Mouse (Mus musculus) MEL (cell line): ENCODE results near the gene Sctr. TPM values are rescaled to one million over a fixed set of nuclear protein-coding genes. Genes with fewer than 3 reads are reported as not detected.

Experiments used
- DNase-seq: peaks from one replicate; pipeline ENCODE4 v3.0.0; 2011; ENCODE audit warnings: low read depth, low spot score
- H3K27ac ChIP-seq: 2 replicates; pipeline ENCODE4 v1.5.1; 2012; ENCODE audit warnings: low read depth, mild to moderate bottlenecking, control low read depth, low read length, moderate library complexity; ENCODE audit not compliant: control insufficient read depth
- H3K27me3 ChIP-seq, 2 experiments: fragments of 150-350 bp in 1 of 2; sonication (generic) in 1 of 2; 2 replicates each; pipeline ENCODE4 v1.6.1; 2012; ENCODE audit warnings: low read length in 2 of 2, mild to moderate bottlenecking in 2 of 2, improper control_type of control experiment in 1 of 2, moderate library complexity in 1 of 2; ENCODE audit not compliant: insufficient read depth in 2 of 2, control insufficient read depth in 1 of 2
- H3K36me3 ChIP-seq, 2 experiments: 2 replicates each; pipeline ENCODE4 v1.6.1; 2012 to 2014; ENCODE audit warnings: low read length in 2 of 2, improper control_type of control experiment in 1 of 2, inconsistent platforms in 1 of 2, mild to moderate bottlenecking in 1 of 2; ENCODE audit not compliant: insufficient read depth in 2 of 2, control insufficient read depth in 1 of 2
- H3K4me1 ChIP-seq, 2 experiments: fragments of 150-350 bp in 1 of 2; sonication (generic) in 1 of 2; 2 replicates each; pipeline ENCODE4 v1.6.1; 2012; ENCODE audit warnings: low read length in 2 of 2, improper control_type of control experiment in 1 of 2, mild to moderate bottlenecking in 1 of 2; ENCODE audit not compliant: insufficient read depth in 2 of 2, control insufficient read depth in 1 of 2
- H3K4me3 ChIP-seq, 2 experiments: fragments of 150-350 bp in 1 of 2; sonication (generic) in 1 of 2; 2 replicates each; pipeline ENCODE4 v1.5.1; 2012; ENCODE audit warnings: low read depth in 2 of 2, low read length in 2 of 2, mild to moderate bottlenecking in 2 of 2, moderate library complexity in 2 of 2, control low read depth in 1 of 2, improper control_type of control experiment in 1 of 2; ENCODE audit not compliant: control insufficient read depth in 1 of 2, insufficient read depth in 1 of 2
- H3K79me2 ChIP-seq: 2 replicates; pipeline ENCODE4 v1.6.1; 2012; ENCODE audit warnings: mild to moderate bottlenecking, low read length, moderate library complexity; ENCODE audit not compliant: control insufficient read depth, poor library complexity, insufficient read depth
- H3K9ac ChIP-seq: 2 replicates; pipeline ENCODE4 v1.6.1; 2012; ENCODE audit warnings: low read depth, mild to moderate bottlenecking, control low read depth, low read length, moderate library complexity; ENCODE audit not compliant: control insufficient read depth, poor library complexity, severe bottlenecking
- H3K9me3 ChIP-seq: fragments of 150-350 bp; sonication (generic); replicated peaks from 2 replicates; pipeline ENCODE4 v1.6.1; 2012; ENCODE audit warnings: mild to moderate bottlenecking, low read length, improper control_type of control experiment, moderate library complexity; ENCODE audit not compliant: insufficient read depth
- CHD1 ChIP-seq: IDR thresholded peaks from 2 replicates; pipeline ENCODE4 v1.6.1; 2012; ENCODE audit warnings: low read depth, mild to moderate bottlenecking, inconsistent platforms, low read length, improper control_type of control experiment
- CHD2 ChIP-seq: IDR thresholded peaks from 2 replicates; pipeline ENCODE4 v1.6.1; 2011; ENCODE audit warnings: low read length, improper control_type of control experiment
- E2F4 ChIP-seq: IDR thresholded peaks from 2 replicates; pipeline ENCODE4 v1.6.1; 2011; ENCODE audit warnings: low read depth, low read length, improper control_type of control experiment, borderline replicate concordance
- ELF1 ChIP-seq: IDR thresholded peaks from 2 replicates; pipeline ENCODE4 v1.6.1; 2014; ENCODE audit warnings: low read depth, mild to moderate bottlenecking, inconsistent platforms, low read length, improper control_type of control experiment, moderate library complexity
- ETS1 ChIP-seq: IDR thresholded peaks from 2 replicates; pipeline ENCODE4 v1.6.1; 2012; ENCODE audit warnings: low read depth, mild to moderate bottlenecking, inconsistent platforms, low read length, improper control_type of control experiment, moderate library complexity
- GABPA ChIP-seq: IDR thresholded peaks from 2 replicates; pipeline ENCODE4 v1.6.1; 2012; ENCODE audit warnings: low read depth, mild to moderate bottlenecking, inconsistent platforms, low read length, improper control_type of control experiment, moderate library complexity
- GATA1 ChIP-seq: IDR thresholded peaks from 2 replicates; pipeline ENCODE4 v1.6.1; 2011; ENCODE audit warnings: low read depth, low read length, improper control_type of control experiment
- JUND ChIP-seq: IDR thresholded peaks from 2 replicates; pipeline ENCODE4 v1.6.1; 2011; ENCODE audit warnings: low read depth, mild to moderate bottlenecking, improper control_type of control experiment, low read length
- MAFK ChIP-seq: IDR thresholded peaks from 2 replicates; pipeline ENCODE4 v1.6.1; 2011; ENCODE audit warnings: low read depth, mild to moderate bottlenecking, low read length, improper control_type of control experiment, borderline replicate concordance
- NELFE ChIP-seq: IDR thresholded peaks from 2 replicates; pipeline ENCODE4 v1.6.1; 2011; ENCODE audit warnings: low read depth, low read length, improper control_type of control experiment
- RAD21 ChIP-seq: IDR thresholded peaks from 2 replicates; pipeline ENCODE4 v1.6.1; 2011; ENCODE audit warnings: mild to moderate bottlenecking, low read depth, low read length, improper control_type of control experiment
- SMC3 ChIP-seq: IDR thresholded peaks from 2 replicates; pipeline ENCODE4 v1.6.1; 2011; ENCODE audit warnings: low read depth, low read length, improper control_type of control experiment
- TCF12 ChIP-seq: IDR thresholded peaks from 2 replicates; pipeline ENCODE4 v1.6.1; 2014; ENCODE audit warnings: low read depth, mild to moderate bottlenecking, inconsistent platforms, low read length, improper control_type of control experiment, moderate library complexity
- UBTF ChIP-seq: IDR thresholded peaks from 2 replicates; pipeline ENCODE4 v1.6.1; 2012; ENCODE audit warnings: low read depth, mild to moderate bottlenecking, inconsistent platforms, low read length, improper control_type of control experiment, moderate library complexity, borderline replicate concordance; ENCODE audit not compliant: insufficient read depth
- USF1 ChIP-seq: IDR thresholded peaks from 2 replicates; pipeline ENCODE4 v1.6.1; 2014; ENCODE audit warnings: low read depth, mild to moderate bottlenecking, inconsistent platforms, low read length, improper control_type of control experiment, moderate library complexity
- ZKSCAN1 ChIP-seq: IDR thresholded peaks from 2 replicates; pipeline ENCODE4 v1.6.1; 2012; ENCODE audit warnings: low read depth, mild to moderate bottlenecking, inconsistent platforms, low read length, improper control_type of control experiment, moderate library complexity
- ZNF384 ChIP-seq: IDR thresholded peaks from 2 replicates; pipeline ENCODE4 v1.6.1; 2012; ENCODE audit warnings: low read depth, mild to moderate bottlenecking, inconsistent platforms, low read length, improper control_type of control experiment
- polyA plus RNA-seq, 2 experiments: library from polyadenylated mRNA; stranded (reverse) in 1 of 2; unstranded in 1 of 2; fragments of >175 nt in 1 of 2; fragments of >200 nt in 1 of 2; gene quantifications; 2 replicates each; pipeline versions ENCODE4 v1.2.1 to v1.2.4; 2012; ENCODE audit warnings: low replicate concordance in 2 of 2, low read depth in 1 of 2; ENCODE audit not compliant: insufficient read length in 2 of 2, insufficient read depth in 1 of 2, missing spikeins in 1 of 2
- total RNA-seq: library from RNA; depleted of rRNA; stranded (reverse); fragments of 300-350 nt; gene quantifications from 2 replicates; pipeline ENCODE4 v1.2.3, GENCODE M21; 2012

The Sctr gene
- total and polyA plus RNA-seq, 3 experiments, result not detected

DNA sequence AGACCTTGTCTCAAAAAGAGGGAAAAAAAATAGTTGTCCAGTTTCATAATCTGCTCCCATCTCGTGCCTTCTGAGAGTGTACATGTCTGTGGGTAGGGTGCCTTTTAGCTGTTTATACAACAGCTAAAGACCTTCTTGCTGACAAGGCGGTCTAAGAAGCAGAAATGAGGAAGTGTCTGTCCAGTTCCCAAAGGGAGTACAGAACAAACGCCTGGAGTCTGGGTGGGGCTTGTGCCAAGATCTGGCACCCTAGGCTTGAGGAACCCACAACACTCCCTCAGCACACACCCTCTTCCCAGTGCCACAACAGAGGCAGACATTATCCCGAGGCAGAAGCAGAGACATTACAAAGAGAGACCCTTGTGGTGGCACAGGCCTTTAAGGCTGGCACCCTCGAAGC lies 68.8 kb downstream of the Sctr start:
- H3K79me2 ChIP-seq, result no peaks in the 10 kb centered on the region; the same call in 1 of the 2 replicates
- H3K36me3 ChIP-seq, result peaks cover 0 to 3% of the 10 kb centered on the region in 2 experiments; a peak in 2 of 4 replicates
- H3K4me1 ChIP-seq, result peaks cover 0 to 7% of the 10 kb centered on the region in 2 experiments; a peak in 2 of 4 replicates
- DNase-seq, result peak; percentile 73
- TF ChIP-seq ETS1 (0 out of 2 replicates have a peak, but pooled peaks have one; percentile 17), GATA1 (no peak)
- TF ChIP-seq, all 39 proteins: peak for 1
- H3K4me3 ChIP-seq, result no peak overlapping the region
- no peak overlapping the region for H3K27ac ChIP-seq
- H3K9me3 ChIP-seq, result no peaks in the 10 kb centered on the region
- no peak overlapping the region for H3K9ac ChIP-seq
- H3K27me3 ChIP-seq, result no peaks in the 10 kb centered on the region

DNA sequence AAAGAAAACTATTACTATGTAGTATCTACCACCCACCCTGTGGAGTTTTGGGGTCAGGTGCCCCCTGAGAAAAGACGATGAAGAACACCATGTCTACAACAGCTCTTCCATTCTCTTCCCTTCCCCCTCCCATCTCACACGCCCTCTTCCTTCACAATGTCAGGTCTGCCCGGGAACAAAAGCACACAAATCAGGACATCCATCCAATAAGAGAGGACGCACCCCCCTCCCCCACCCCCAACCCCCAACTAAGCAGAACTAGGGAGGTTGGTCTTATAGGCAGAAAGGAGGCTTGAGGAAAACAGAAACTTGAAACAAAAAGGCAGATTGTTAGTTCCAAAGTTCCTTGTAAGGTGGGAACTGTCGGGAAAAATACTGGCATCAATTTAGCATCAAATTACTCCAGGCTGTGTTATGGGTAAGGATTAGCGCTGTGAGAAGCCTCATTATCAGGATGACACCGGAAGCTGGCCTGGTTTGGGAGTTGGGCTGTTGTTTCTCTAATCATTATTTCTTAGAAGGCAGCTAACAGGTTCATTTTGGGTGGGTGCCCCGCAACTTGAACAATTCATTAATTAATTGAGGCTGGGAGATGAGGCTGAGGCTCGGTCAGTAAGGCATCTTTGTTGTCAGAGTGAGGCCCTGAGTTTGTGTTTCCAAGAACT lies 71.2 kb downstream of the Sctr start:
- H3K27ac ChIP-seq, result no peak overlapping the region
- DNase-seq, result no peak
- no peak for TF ChIP-seq CHD1
- no peak for TF ChIP-seq E2F4
- no peak for TF ChIP-seq GABPA
- TF ChIP-seq, all 39 proteins: peak for 0
- no peaks in the 10 kb centered on the region; the same call in 1 of the 2 replicates for H3K79me2 ChIP-seq
- no peaks in the 10 kb centered on the region for H3K9me3 ChIP-seq
- peaks cover 0 to 3% of the 10 kb centered on the region in 2 experiments; a peak in 2 of 4 replicates for H3K36me3 ChIP-seq
- no peak overlapping the region for H3K4me3 ChIP-seq
- no peak overlapping the region for H3K9ac ChIP-seq
- H3K27me3 ChIP-seq, result no peaks in the 10 kb centered on the region
- peaks cover 0 to 7% of the 10 kb centered on the region in 2 experiments; a peak in 2 of 4 replicates for H3K4me1 ChIP-seq

DNA sequence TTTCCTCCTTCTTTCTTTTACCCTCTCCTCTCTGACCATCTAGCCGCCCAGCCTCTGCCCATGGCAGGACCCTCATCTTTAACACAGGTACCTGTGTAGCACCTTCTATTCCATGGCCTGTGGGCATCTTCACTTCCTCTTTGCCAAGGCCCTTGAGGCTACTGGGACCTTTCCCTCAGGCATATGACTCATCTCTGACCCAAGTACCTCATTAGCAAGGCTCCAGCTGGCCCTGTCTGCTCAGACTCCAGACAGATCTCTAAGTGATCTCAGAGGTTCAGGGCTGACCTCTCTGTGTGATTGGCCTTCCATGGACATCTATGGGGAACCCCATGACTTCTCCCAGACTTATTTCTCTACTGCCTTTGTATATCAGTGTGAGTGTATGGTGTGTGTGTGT lies 73.9 kb downstream of the Sctr start:
- Histone ChIP-seq H3K79me2 (no peaks in the 10 kb centered on the region), H3K36me3 (peaks cover 0 to 3% of the 10 kb centered on the region in 2 experiments; a peak in 1 of 4 replicates)
- TF ChIP-seq RAD21, result no peak
- no peak for TF ChIP-seq MAFK
- TF ChIP-seq USF1, result no peak
- TF ChIP-seq TCF12, result no peak
- TF ChIP-seq CHD1, result no peak
- TF ChIP-seq ETS1, result no peak
- no peak for TF ChIP-seq GATA1
- no peak for TF ChIP-seq E2F4
- TF ChIP-seq ZNF384, result no peak
- no peak for TF ChIP-seq SMC3
- TF ChIP-seq CHD2, result no peak
- TF ChIP-seq JUND, result no peak
- TF ChIP-seq UBTF, result no peak
- no peak for TF ChIP-seq ZKSCAN1
- no peak for TF ChIP-seq NELFE
- TF ChIP-seq ELF1, result no peak
- TF ChIP-seq, all 39 proteins: peak for 0
- no peaks in the 10 kb centered on the region for H3K9me3 ChIP-seq
- H3K4me3 ChIP-seq, result no peak overlapping the region
- no peak for DNase-seq
- no peak overlapping the region for H3K27ac ChIP-seq
- H3K4me1 ChIP-seq, result no peaks in the 10 kb centered on the region
- no peak overlapping the region for H3K9ac ChIP-seq
- H3K27me3 ChIP-seq, result no peaks in the 10 kb centered on the region
